10 mouse cellular contexts compared by ENCODE assay signal in genomic region chr2:38584514-38585378, GRCm38 (mm10). TPM values are rescaled to one million over a fixed set of nuclear protein-coding genes. Genes with fewer than 3 reads are reported as not detected.
DNase-seq lines count a peak whose midpoint lies in the region; ATAC-seq and TF ChIP-seq lines count a peak whose summit lies in the region.
"Had no signal": no experiment of that assay in that cellular context is flagged by ENCODE, and none has a peak within 500 bp of the region (broad histone marks: within the 10 kb centered on the region; RNA-seq: fewer than 3 reads in every experiment).

No protein-coding gene starts in this region.

- H3K4me2 ChIP-seq in forebrain, embryonic 11.5 days (ENCODE audit: low read depth, low read length, severe bottlenecking): peak overlapping the region; percentile 27; the same call in 1 of the 2 replicates
- H3K4me2 ChIP-seq in liver, postnatal 0 days (ENCODE audit: low read depth, low read length): no peak overlapping the region

- peak; percentile 83 for ATAC-seq in forebrain, embryonic 11.5 days (replicated peaks; ENCODE audit: low FRiP score)
- ATAC-seq in liver, postnatal 0 days: peak; percentile 9; the same call in 1 of the 2 replicates
- ATAC-seq: Patski had no signal

- no peaks in the 10 kb centered on the region for H3K27me3 ChIP-seq in forebrain, embryonic 11.5 days (ENCODE audit: control insufficient read depth, insufficient read depth, low read length)
- no peaks in the 10 kb centered on the region for H3K27me3 ChIP-seq in liver, postnatal 0 days (ENCODE audit: insufficient read depth, low read length)
- H3K27me3 ChIP-seq: Patski had no signal

- intact Hi-C loops in left cerebral cortex, postnatal 10 days (cut with DNase I): loop anchor here (10.0 kb wide), 2 partner anchors 660 to 770 kb away; no protein-coding TSS in a partner anchor

- H3K9ac ChIP-seq in forebrain, embryonic 11.5 days (ENCODE audit: low read length): peak overlapping the region; percentile 37
- no peak overlapping the region for H3K9ac ChIP-seq in liver, postnatal 0 days (replicated peaks)

- peak; percentile 51 to 52 for DNase-seq in right cerebral cortex, postnatal 10 days (ENCODE audit: low spot score in 2 of 2)
- DNase-seq in right cerebral cortex, adult 18-20 months: no peak
- DNase-seq in forebrain, embryonic 11.5 days (ENCODE audit: low spot score): peak; percentile 92
- DNase-seq in liver, postnatal 0 days: no peak
- DNase-seq in testis, postnatal 10 days (ENCODE audit: low spot score): no peak
- no peak for DNase-seq in left cerebral cortex, postnatal 10 days (ENCODE audit: extremely low spot score in 1 of 2, low spot score in 2 of 2)
- DNase-seq in ovary, adult 18-20 months (ENCODE audit: low spot score): no peak
- DNase-seq: cerebellum, adult 11 months had no signal

- 13% methylated on average over 13 of the region's 13 CpGs for WGBS in forebrain, embryonic 11.5 days
- WGBS in liver, postnatal 0 days (ENCODE audit: insufficient replicate concordance): 64% methylated on average over 13 of the region's 13 CpGs

- peak overlapping the region; percentile 81 for H3K27ac ChIP-seq in forebrain, embryonic 11.5 days (ENCODE audit: low read depth, low read length)
- H3K27ac ChIP-seq in liver, postnatal 0 days (ENCODE audit: low read depth): no peak overlapping the region
- H3K27ac ChIP-seq: macrophage had no signal

- H3K4me1 ChIP-seq in forebrain, embryonic 11.5 days (replicated peaks; ENCODE audit: control insufficient read depth, insufficient read depth, low read length): peaks cover 29% of the 10 kb centered on the region
- no peaks in the 10 kb centered on the region for H3K4me1 ChIP-seq in liver, postnatal 0 days (ENCODE audit: insufficient read depth)

- TF ChIP-seq EP300 in liver, postnatal 0 days (IDR thresholded peaks at IDR 0.05; ENCODE audit: low read depth): no peak

- no peaks in the 10 kb centered on the region for H3K9me3 ChIP-seq in forebrain, embryonic 11.5 days (ENCODE audit: control insufficient read depth, low read length)
- no peaks in the 10 kb centered on the region for H3K9me3 ChIP-seq in liver, postnatal 0 days (ENCODE audit: low read length)

- H3K4me3 ChIP-seq in forebrain, embryonic 11.5 days (ENCODE audit: low read depth, low read length): no peak overlapping the region
- no peak overlapping the region for H3K4me3 ChIP-seq in liver, postnatal 0 days (ENCODE audit: low read depth, low read length)

- H3K36me3 ChIP-seq in forebrain, embryonic 11.5 days (ENCODE audit: control insufficient read depth, insufficient read depth, low read length): peaks cover 4% of the 10 kb centered on the region; the same call in 1 of the 2 replicates
- H3K36me3 ChIP-seq in liver, postnatal 0 days (replicated peaks; ENCODE audit: insufficient read depth, low read length): peaks cover 52% of the 10 kb centered on the region

- no peak for TF ChIP-seq CTCF in liver, postnatal 0 days (IDR thresholded peaks at IDR 0.05; ENCODE audit: low read depth)

RNA-seq across cellular contexts. Expression of gene Psmb7, which starts 59.1 kb away (rescaled TPM):
- 333 and 341 TPM in 2 replicates for polyA plus RNA-seq in forebrain, embryonic 11.5 days (2014; fragmentation: Nextera tagmentation; extraction: Ambion mirVana)
- polyA plus RNA-seq in liver, postnatal 0 days (2015; fragmentation: Nextera tagmentation; extraction: Ambion mirVana): 112 and 120 TPM in 2 replicates
- 100 to 1,000 TPM; 256 TPM for total RNA-seq in left cerebral cortex, postnatal 10 days (2021)

Comparison
In these comparisons a context has a peak if more than half of its experiments do, and no peak if none do; other contexts are left out.
1. DNase-seq: peak in right cerebral cortex, postnatal 10 days (2 of 2) and forebrain, embryonic 11.5 days (single experiment); none in right cerebral cortex, adult 18-20 months (single experiment), liver, postnatal 0 days (single experiment), testis, postnatal 10 days (single experiment), left cerebral cortex, postnatal 10 days (0 of 2) and ovary, adult 18-20 months (single experiment).